Mouse (Mus musculus): ENCODE results near the gene Ctnnbip1. TPM values are rescaled to one million over a fixed set of nuclear protein-coding genes. Genes with fewer than 3 reads are reported as not detected.
"Not testable (repeated sequence)": the region's sequence is repeated elsewhere in the genome, so short reads cannot be mapped to it uniquely, and the experiment has no call there.

The Ctnnbip1 gene
- total and polyA plus RNA-seq, 3 experiments, result 25.0 to 27.3 (median 25.5) TPM

DNA sequence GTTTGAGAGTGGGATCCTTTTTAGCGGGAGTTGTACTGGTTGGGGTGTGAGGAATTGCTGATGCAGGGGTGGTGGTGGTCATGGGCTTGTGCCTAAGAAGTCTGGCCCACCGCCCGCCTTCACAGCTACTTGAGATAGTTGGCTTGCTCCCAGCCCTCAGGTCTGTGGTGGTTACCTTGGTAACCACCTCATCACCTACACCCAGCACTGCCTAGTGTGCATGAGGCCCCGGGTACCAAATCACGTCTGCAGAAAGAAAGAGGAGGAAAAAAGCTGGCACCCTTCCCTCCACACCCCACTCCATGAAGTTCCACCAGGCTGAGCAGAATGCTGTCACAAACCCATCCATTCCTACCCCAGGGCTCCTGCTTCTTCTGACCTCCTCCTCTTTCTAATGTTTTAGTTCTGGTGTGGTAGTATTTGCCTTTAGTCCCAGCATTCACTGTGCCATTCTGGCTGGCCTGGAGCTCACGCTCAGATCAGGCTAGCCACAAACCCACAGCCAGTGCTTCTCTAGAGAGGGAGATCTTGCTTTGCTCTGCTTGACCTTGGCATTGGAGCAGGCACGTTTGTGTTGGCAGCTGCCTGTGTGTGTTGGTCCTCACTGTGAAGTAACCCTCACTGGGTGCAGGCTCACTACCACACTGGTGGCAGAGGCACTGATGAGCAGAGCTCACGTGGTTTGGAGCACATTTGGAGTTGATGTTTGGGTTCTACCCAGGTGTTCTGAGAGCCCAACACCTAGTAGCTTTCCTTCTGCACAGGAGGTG, 91.4 kb downstream of the Ctnnbip1 start:
- no peak for DNase-seq
- Histone ChIP-seq H3K36me3 (ENCODE audit: control insufficient read depth, insufficient read depth, low read length) (no peaks in the 10 kb centered on the region), H3K27ac (no peak overlapping the region), H3K4me3 (no peak overlapping the region), H3K9ac (ENCODE audit: low read depth, low read length) (no peak overlapping the region), H3K79me2 (replicated peaks; ENCODE audit: control insufficient read depth, insufficient read depth, low read length) (no peaks in the 10 kb centered on the region), H3K27me3 (ENCODE audit: control insufficient read depth, insufficient read depth, low read length) (no peaks in the 10 kb centered on the region), H3K4me1 (ENCODE audit: control insufficient read depth, insufficient read depth, low read length) (peaks cover 6% of the 10 kb centered on the region)
- intact Hi-C loops (cut with DNase I), result loop anchor here (10.0 kb wide), 1 partner anchor 235 kb away; no protein-coding TSS in a partner anchor
- TF ChIP-seq EP300 (IDR thresholded peaks at IDR 0.05; ENCODE audit: insufficient read depth, low read depth, low read length), result no peak
- TF ChIP-seq POLR2A (IDR thresholded peaks at IDR 0.05; ENCODE audit: insufficient read depth, low read depth, low read length), result no peak
- no peak for TF ChIP-seq CTCF (IDR thresholded peaks at IDR 0.05)
- 75% methylated on average over 8 of the region's 8 CpGs for WGBS

DNA sequence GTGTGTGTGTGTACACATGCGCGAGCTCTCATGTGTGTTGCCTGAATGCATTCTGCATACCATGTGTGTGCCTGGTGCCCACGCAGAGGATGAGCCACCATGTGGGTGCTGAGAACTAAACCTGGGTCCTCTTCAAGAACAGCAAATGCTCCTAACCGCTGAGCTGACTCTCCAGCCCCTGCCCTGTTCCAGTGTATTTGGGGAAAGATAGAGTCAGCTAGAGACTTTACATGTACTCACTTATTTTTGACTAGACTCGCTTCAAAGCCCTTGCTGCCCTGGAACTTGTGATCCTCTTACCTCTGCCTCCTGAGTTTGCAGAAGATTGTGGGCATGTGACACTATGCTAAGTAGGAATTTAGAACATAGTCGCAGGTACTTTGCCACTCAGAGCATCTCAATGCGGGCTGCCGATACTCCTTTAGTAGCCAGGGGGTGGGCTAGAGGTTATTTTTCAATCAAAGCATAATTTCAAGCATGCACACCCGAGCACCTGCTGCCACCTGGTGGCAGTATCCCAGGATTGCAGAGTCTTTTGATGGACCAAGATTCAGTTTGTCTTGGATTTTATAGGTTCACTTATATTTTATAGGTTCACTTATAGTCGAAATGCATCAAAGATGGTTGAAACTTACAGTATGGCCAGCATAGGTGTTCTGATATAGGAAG, 93.5 kb downstream of the Ctnnbip1 start:
- Histone ChIP-seq H3K27me3 (ENCODE audit: control insufficient read depth, insufficient read depth, low read length) (no peaks in the 10 kb centered on the region), H3K4me3 (no peak overlapping the region), H3K79me2 (replicated peaks; ENCODE audit: control insufficient read depth, insufficient read depth, low read length) (no peaks in the 10 kb centered on the region), H3K9ac (ENCODE audit: low read depth, low read length) (no peak overlapping the region), H3K27ac (no peak overlapping the region), H3K36me3 (ENCODE audit: control insufficient read depth, insufficient read depth, low read length) (no peaks in the 10 kb centered on the region), H3K4me1 (ENCODE audit: control insufficient read depth, insufficient read depth, low read length) (peaks cover 6% of the 10 kb centered on the region)
- DNase-seq, result peak; percentile 26 to 71
- intact Hi-C loops (cut with DNase I), result loop anchor here (1.0 to 10.0 kb wide), 2 partner anchors 62 to 237 kb away; no protein-coding TSS in a partner anchor
- 51% methylated on average over 10 of the region's 10 CpGs for WGBS
- TF ChIP-seq POLR2A (IDR thresholded peaks at IDR 0.05; ENCODE audit: insufficient read depth, low read depth, low read length) (no peak), EP300 (IDR thresholded peaks at IDR 0.05; ENCODE audit: insufficient read depth, low read depth, low read length) (0 out of 2 replicates have a peak, but pooled peaks have one; percentile 54), CTCF (IDR thresholded peaks at IDR 0.05) (peak; percentile 98)

DNA sequence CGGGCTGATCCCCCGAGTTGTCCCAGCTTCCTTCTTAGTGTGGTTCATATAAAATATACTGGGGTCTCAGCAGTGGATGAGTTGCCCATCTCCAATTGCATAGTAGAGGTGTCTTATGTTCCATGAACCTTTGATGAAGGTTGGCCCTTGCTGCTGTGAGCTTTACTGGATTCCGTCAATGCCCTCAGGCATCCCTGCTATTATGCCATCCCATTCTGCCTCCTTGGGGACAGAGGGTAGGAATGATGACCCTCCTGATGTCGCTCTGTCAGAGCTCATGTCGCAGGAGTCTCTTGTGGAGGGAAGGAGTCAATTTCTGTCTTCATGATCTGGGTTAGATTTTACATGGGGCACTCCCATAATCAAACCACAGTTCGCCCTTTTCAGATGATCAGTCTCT, 95.5 kb downstream of the Ctnnbip1 start:
- H3K27me3 ChIP-seq (ENCODE audit: control insufficient read depth, insufficient read depth, low read length); H3K79me2 ChIP-seq (replicated peaks; ENCODE audit: control insufficient read depth, insufficient read depth, low read length); DNase-seq; H3K4me3 ChIP-seq; H3K36me3 ChIP-seq (ENCODE audit: control insufficient read depth, insufficient read depth, low read length); H3K4me1 ChIP-seq (ENCODE audit: control insufficient read depth, insufficient read depth, low read length); H3K27ac ChIP-seq; H3K9ac ChIP-seq (ENCODE audit: low read depth, low read length): not testable (repeated sequence)
- intact Hi-C loops (cut with DNase I), result loop anchor here (10.0 kb wide), 1 partner anchor 239 kb away; no protein-coding TSS in a partner anchor
- WGBS, result 72% methylated on average over 6 of the region's 6 CpGs

DNA sequence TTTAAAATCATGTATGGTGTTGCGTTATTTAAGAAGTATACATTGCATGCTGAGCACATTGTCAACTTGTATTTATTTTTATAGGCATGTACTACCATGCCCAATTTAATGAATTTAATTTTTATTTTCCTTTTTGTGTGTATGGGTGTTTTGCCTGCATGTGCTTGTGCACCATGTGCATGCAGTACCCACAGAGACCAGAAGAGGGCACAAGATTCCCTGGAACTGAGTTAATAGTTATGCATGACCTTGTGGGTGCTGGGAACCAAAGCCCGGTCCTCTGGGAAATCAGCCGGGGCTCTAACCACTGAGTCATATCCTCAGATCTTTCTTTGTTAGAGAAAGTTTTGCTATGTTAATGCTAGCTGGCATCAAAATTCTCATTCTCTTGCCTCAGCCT, 96.8 kb downstream of the Ctnnbip1 start:
- Histone ChIP-seq H3K36me3 (ENCODE audit: control insufficient read depth, insufficient read depth, low read length) (no peaks in the 10 kb centered on the region), H3K27me3 (ENCODE audit: control insufficient read depth, insufficient read depth, low read length) (no peaks in the 10 kb centered on the region), H3K79me2 (replicated peaks; ENCODE audit: control insufficient read depth, insufficient read depth, low read length) (no peaks in the 10 kb centered on the region), H3K4me3 (no peak overlapping the region), H3K4me1 (ENCODE audit: control insufficient read depth, insufficient read depth, low read length) (no peaks in the 10 kb centered on the region), H3K9ac (ENCODE audit: low read depth, low read length) (no peak overlapping the region), H3K27ac (no peak overlapping the region)
- intact Hi-C loops (cut with DNase I), result loop anchor here (10.0 kb wide), 1 partner anchor 240 kb away; no protein-coding TSS in a partner anchor
- DNase-seq, result no peak
- 95% methylated on average over 3 of the region's 3 CpGs for WGBS
- TF ChIP-seq EP300 (IDR thresholded peaks at IDR 0.05; ENCODE audit: insufficient read depth, low read depth, low read length) (no peak), CTCF (IDR thresholded peaks at IDR 0.05) (peak; percentile 35), POLR2A (IDR thresholded peaks at IDR 0.05; ENCODE audit: insufficient read depth, low read depth, low read length) (no peak)

Small RNA genes lying within 50 kb of the gene (microRNA-seq; reads per million reads assigned to microRNA genes)
- gene Mir5616, result 0 to 3.1 reads per million in 2 experiments

Other genes starting within 250 kb of the Ctnnbip1 start
- 100 to 1,000 TPM; 154 to 186 TPM for gene Kif1b, start 210.5 kb upstream of the Ctnnbip1 start, total RNA-seq (2021)
- 41.6 and 79.2 TPM in 2 replicates for gene Kif1b, start 210.5 kb upstream of the Ctnnbip1 start, polyA plus RNA-seq (2012; rRNA removed)
- gene Ube4b, start 91.5 kb upstream of the Ctnnbip1 start, total RNA-seq (2021), result 10 to 100 TPM; 39.6 to 41.6 TPM
- gene Ube4b, start 91.5 kb upstream of the Ctnnbip1 start, polyA plus RNA-seq (2012; rRNA removed), result 37.5 and 40.2 TPM in 2 replicates
- 10 to 100 TPM; 56.2 to 61.6 TPM for gene Rbp7, start 63.3 kb upstream of the Ctnnbip1 start, total RNA-seq (2021)
- 8.7 and 22.9 TPM in 2 replicates for gene Rbp7, start 63.3 kb upstream of the Ctnnbip1 start, polyA plus RNA-seq (2012; rRNA removed)
- not detected for gene Tmem274, start 40.9 kb upstream of the Ctnnbip1 start, total RNA-seq (2021)
- gene Tmem274, start 40.9 kb upstream of the Ctnnbip1 start, polyA plus RNA-seq (2012; rRNA removed), result not detected in 2 replicates
- 10 to 100 TPM; 29.4 to 36.1 TPM for gene Nmnat1, start 33.0 kb upstream of the Ctnnbip1 start, total RNA-seq (2021)
- 20.6 and 26.2 TPM in 2 replicates for gene Nmnat1, start 33.0 kb upstream of the Ctnnbip1 start, polyA plus RNA-seq (2012; rRNA removed)
- 10 to 100 TPM; 62.1 to 66.9 TPM for gene Lzic, start 33.0 kb upstream of the Ctnnbip1 start, total RNA-seq (2021)
- gene Lzic, start 33.0 kb upstream of the Ctnnbip1 start, polyA plus RNA-seq (2012; rRNA removed), result 20.2 and 23.8 TPM in 2 replicates
- 10 to 100 TPM; 86.7 to 88.3 TPM for gene Clstn1, start 68.2 kb downstream of the Ctnnbip1 start, total RNA-seq (2021)
- 25.6 and 26.3 TPM in 2 replicates for gene Clstn1, start 68.2 kb downstream of the Ctnnbip1 start, polyA plus RNA-seq (2012; rRNA removed)
- gene Pik3cd, start 184.3 kb downstream of the Ctnnbip1 start, total RNA-seq (2021), result 1 to 10 TPM; 3.4 to 4.2 TPM
- gene Pik3cd, start 184.3 kb downstream of the Ctnnbip1 start, polyA plus RNA-seq (2012; rRNA removed), result 3.6 and 4.7 TPM in 2 replicates
- 10 to 100 TPM; 85.9 to 93.3 TPM for gene Tmem201, start 219.8 kb downstream of the Ctnnbip1 start, total RNA-seq (2021)
- 106 and 107 TPM in 2 replicates for gene Tmem201, start 219.8 kb downstream of the Ctnnbip1 start, polyA plus RNA-seq (2012; rRNA removed)

All from heart, adult 2 months (tissue).